Mouse (Mus musculus): Measurements from ENCODE around the gene Ing4. TPM values are rescaled to one million over a fixed set of nuclear protein-coding genes. Genes with fewer than 3 reads are reported as not detected.

Ing4 gene
- total RNA-seq (2014; rRNA removed): 60.7 and 78.3 TPM in 2 replicates
- polyA plus RNA-seq (2015; fragmentation: Nextera tagmentation; extraction: Ambion mirVana): 97.6 and 102 TPM in 2 replicates

DNA sequence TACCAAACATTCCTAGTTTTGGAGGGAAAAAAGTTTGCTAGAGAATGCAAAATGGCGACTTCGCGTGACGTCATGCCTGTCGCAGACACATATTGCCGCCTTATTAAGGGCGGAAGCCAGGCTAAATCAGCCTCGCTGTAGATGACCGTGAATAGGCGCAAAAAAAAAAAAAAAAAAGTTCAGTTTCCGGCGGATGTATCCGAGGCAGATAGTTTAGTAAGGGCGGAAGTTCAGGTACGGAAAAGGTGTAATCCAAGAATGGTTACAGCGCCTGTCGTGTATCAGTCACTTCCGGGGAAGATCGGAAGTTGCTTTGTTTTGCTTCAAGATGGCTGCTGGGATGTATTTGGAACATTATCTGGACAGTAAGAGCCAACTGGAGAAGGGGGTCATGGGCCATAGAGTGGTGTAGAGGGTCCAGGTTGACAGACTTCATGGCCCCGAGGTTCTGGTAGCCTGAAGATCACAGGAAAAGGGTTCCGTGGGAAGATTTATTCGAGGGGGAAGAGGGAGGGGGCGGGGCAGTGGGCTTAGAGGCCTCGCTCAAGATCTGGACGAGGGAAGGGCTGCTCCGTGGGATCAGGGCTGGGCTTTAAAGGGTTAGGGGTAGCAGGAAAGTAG, at the start of gene Ing4:
Gene Ing4, plus strand, starts transcription at position 228 of the 621 bp plus-strand sequence.
- peak within 1 kb of the TSS; percentile 90 for H3K4me2 ChIP-seq (ENCODE audit: low read depth, low read length)
- H3K27ac ChIP-seq: peak within 1 kb of the TSS; percentile 79
- H3K36me3 ChIP-seq (ENCODE audit: insufficient read depth, low read length): peaks cover 32% of the 10 kb centered on the region
- H3K9me3 ChIP-seq (ENCODE audit: low read length): no peaks in the 10 kb centered on the region
- 0 out of 2 replicates have a peak, but pooled peaks cover 5% of the 10 kb centered on the region for H3K4me1 ChIP-seq (ENCODE audit: insufficient read depth, low read length)
- no peak for TF ChIP-seq CTCF (IDR thresholded peaks at IDR 0.05; ENCODE audit: low read depth)
- DNase-seq (ENCODE audit: low spot score) (peak; percentile 99), ATAC-seq (peak; percentile 98)
- WGBS: under 1% methylated on average over 26 of the region's 26 CpGs
- peak within 1 kb of the TSS; percentile 60 for H3K9ac ChIP-seq (replicated peaks; ENCODE audit: low read length)
- peak within 1 kb of the TSS; percentile 78 for H3K4me3 ChIP-seq (ENCODE audit: low read length)
- no peaks in the 10 kb centered on the region for H3K27me3 ChIP-seq (ENCODE audit: insufficient read depth, low read length)

DNA sequence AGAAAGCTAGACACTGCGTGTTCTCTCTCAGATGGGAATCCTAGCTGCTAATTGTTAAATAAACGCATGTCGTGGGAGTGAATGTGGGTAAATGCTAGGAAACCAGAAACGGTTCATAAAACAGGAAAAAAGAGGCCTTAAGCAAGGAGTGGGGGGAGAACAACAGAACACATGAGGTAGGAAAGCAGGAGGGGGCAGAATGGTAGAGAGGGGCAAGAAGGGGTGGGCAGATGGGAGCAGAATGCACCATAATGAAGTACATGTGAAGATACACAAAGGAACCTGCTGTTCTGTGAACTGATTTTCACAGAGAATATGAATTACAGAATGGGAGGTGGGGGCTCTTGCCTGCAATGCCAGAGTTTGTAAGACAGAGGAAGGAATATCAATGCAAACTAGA, 47.3 kb upstream of the Ing4 start:
- H3K27ac ChIP-seq: no peak overlapping the region
- no peak for TF ChIP-seq CTCF (IDR thresholded peaks at IDR 0.05; ENCODE audit: low read depth)
- no peak overlapping the region for H3K9ac ChIP-seq (replicated peaks; ENCODE audit: low read length)
- 58% methylated on average over 4 of the region's 4 CpGs for WGBS
- H3K4me1 ChIP-seq (ENCODE audit: insufficient read depth, low read length): no peaks in the 10 kb centered on the region
- no peak overlapping the region for H3K4me3 ChIP-seq (ENCODE audit: low read length)
- no peaks in the 10 kb centered on the region for H3K9me3 ChIP-seq (ENCODE audit: low read length)
- DNase-seq (ENCODE audit: low spot score) (no peak), ATAC-seq (no peak)
- peaks cover 4% of the 10 kb centered on the region; the same call in 1 of the 2 replicates for H3K27me3 ChIP-seq (ENCODE audit: insufficient read depth, low read length)
- no peaks in the 10 kb centered on the region for H3K36me3 ChIP-seq (ENCODE audit: insufficient read depth, low read length)
- H3K4me2 ChIP-seq (ENCODE audit: low read depth, low read length): no peak overlapping the region

DNA sequence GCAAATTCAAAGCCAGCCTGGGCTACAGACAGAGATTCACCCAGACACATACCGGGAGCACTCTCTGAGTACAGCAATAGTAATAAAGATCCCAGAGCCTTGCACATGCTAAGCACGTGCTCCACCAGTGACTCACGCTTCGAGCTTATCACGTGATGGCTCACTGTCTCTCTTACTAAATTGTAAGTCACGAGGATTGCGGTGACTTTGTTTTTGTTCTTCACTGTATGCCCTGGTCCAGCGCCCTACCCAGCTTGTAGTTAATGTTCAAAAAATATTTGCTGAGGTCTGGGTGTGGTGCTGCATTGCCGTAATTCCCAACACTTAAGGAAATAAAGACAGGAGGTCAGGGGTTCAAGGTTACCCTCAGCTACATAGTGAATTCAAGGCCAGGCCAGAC, 46.2 kb upstream of the Ing4 start:
- no peaks in the 10 kb centered on the region for H3K36me3 ChIP-seq (ENCODE audit: insufficient read depth, low read length)
- peaks cover 4% of the 10 kb centered on the region; the same call in 1 of the 2 replicates for H3K27me3 ChIP-seq (ENCODE audit: insufficient read depth, low read length)
- WGBS: 83% methylated on average over 9 of the region's 9 CpGs
- H3K4me2 ChIP-seq (ENCODE audit: low read depth, low read length): no peak overlapping the region
- H3K4me1 ChIP-seq (ENCODE audit: insufficient read depth, low read length): 0 out of 2 replicates have a peak, but pooled peaks cover under 1% of the 10 kb centered on the region
- no peaks in the 10 kb centered on the region for H3K9me3 ChIP-seq (ENCODE audit: low read length)
- no peak for ATAC-seq
- no peak for DNase-seq (ENCODE audit: low spot score)
- H3K9ac ChIP-seq (replicated peaks; ENCODE audit: low read length): no peak overlapping the region
- no peak overlapping the region; the same call in 1 of the 2 replicates for H3K27ac ChIP-seq
- no peak overlapping the region for H3K4me3 ChIP-seq (ENCODE audit: low read length)
- TF ChIP-seq CTCF (IDR thresholded peaks at IDR 0.05; ENCODE audit: low read depth): no peak

DNA sequence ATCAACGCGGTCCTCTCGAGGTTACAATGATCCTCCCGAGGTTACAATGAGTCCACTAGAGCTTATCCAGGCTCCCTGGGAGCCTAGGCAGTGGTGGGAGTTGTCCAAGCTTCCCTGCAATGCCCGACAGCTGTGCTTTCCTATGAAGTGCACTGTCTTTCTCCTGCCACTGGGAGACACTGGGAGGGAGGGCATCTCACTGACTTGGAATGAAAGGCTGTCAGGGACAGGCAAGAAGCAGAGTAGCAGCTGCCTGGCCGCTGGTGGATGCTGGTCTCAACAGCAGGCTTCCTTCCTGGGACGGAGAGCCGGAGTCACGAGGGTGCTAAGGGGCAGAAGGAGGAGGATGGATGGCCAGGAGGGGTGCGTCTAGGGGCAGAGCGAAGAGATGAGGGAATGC, 45.7 kb upstream of the Ing4 start:
- peak; percentile 41 for ATAC-seq
- peak; percentile 64 for TF ChIP-seq CTCF (IDR thresholded peaks at IDR 0.05; ENCODE audit: low read depth)
- Histone ChIP-seq H3K4me2 (ENCODE audit: low read depth, low read length) (peak overlapping the region; percentile 35), H3K36me3 (ENCODE audit: insufficient read depth, low read length) (no peaks in the 10 kb centered on the region), H3K9ac (replicated peaks; ENCODE audit: low read length) (peak overlapping the region; percentile 35; the same call in 1 of the 2 replicates), H3K27me3 (ENCODE audit: insufficient read depth, low read length) (peaks cover 4% of the 10 kb centered on the region; the same call in 1 of the 2 replicates), H3K27ac (peak overlapping the region; percentile 20; the same call in 1 of the 2 replicates), H3K4me3 (ENCODE audit: low read length) (no peak overlapping the region), H3K9me3 (ENCODE audit: low read length) (no peaks in the 10 kb centered on the region), H3K4me1 (ENCODE audit: insufficient read depth, low read length) (0 out of 2 replicates have a peak, but pooled peaks cover 5% of the 10 kb centered on the region)
- WGBS: 15% methylated on average over 11 of the region's 11 CpGs
- DNase-seq (ENCODE audit: low spot score): peak; percentile 65

DNA sequence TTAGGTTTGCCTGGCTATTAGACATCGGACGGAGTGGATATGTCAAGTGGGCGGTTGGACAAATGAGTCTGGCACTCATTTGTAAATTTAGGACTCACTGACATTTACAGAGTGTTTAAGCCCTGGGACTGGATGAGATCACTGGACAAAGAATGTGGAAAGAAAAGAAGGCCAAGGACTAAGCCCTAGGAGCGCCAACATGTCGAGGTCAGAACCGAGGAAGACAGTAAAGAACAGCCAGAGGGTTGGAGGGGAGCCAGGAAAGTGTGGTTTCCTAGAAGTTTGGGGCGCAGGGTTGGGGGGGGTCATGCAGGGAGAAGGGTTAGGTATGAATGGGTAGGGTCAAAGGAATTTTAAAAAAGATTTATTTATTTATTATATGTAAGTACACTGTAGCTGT, 44.3 kb upstream of the Ing4 start:
- H3K4me3 ChIP-seq (ENCODE audit: low read length): no peak overlapping the region
- 0 out of 2 replicates have a peak, but pooled peaks cover 1% of the 10 kb centered on the region for H3K36me3 ChIP-seq (ENCODE audit: insufficient read depth, low read length)
- ATAC-seq (no peak), DNase-seq (ENCODE audit: low spot score) (no peak)
- no peaks in the 10 kb centered on the region for H3K9me3 ChIP-seq (ENCODE audit: low read length)
- WGBS: 75% methylated on average over 7 of the region's 7 CpGs
- H3K4me2 ChIP-seq (ENCODE audit: low read depth, low read length): no peak overlapping the region
- H3K27ac ChIP-seq: no peak overlapping the region
- no peak overlapping the region for H3K9ac ChIP-seq (replicated peaks; ENCODE audit: low read length)
- peaks cover 8% of the 10 kb centered on the region; the same call in 1 of the 2 replicates for H3K27me3 ChIP-seq (ENCODE audit: insufficient read depth, low read length)
- TF ChIP-seq CTCF (IDR thresholded peaks at IDR 0.05; ENCODE audit: low read depth): no peak
- H3K4me1 ChIP-seq (ENCODE audit: insufficient read depth, low read length): 0 out of 2 replicates have a peak, but pooled peaks cover 5% of the 10 kb centered on the region

DNA sequence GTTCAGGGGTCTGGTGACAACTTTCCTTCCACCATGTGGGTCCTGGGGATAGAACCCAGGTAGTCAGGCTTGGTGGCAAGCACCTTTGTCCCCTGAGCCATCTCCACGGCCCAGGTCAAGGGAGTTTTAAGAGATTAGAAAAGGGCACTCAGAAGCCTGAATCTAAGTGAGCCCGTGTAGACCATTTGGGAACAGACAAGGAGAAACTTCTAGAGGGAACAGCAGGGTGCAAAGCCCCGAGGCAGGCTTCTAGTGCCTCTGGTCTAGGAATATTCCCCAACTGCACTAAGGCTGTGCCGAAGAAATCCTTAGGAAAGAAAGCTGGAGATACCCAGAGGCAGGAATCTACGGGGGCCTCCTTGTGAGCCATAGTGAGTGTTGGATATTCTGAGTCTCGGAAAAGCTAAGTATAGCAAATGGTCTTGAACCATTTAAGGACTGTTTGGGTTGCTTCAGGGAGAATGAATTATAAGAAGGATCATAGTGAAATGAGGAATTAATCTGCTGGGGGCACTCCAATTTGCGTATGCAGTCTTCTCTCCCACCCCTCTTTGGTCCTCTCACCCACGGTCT, 43.6 kb upstream of the Ing4 start:
- ATAC-seq (no peak), DNase-seq (ENCODE audit: low spot score) (no peak)
- Histone ChIP-seq H3K4me1 (ENCODE audit: insufficient read depth, low read length) (0 out of 2 replicates have a peak, but pooled peaks cover 5% of the 10 kb centered on the region), H3K27me3 (ENCODE audit: insufficient read depth, low read length) (peaks cover 8% of the 10 kb centered on the region; the same call in 1 of the 2 replicates), H3K36me3 (ENCODE audit: insufficient read depth, low read length) (0 out of 2 replicates have a peak, but pooled peaks cover 3% of the 10 kb centered on the region), H3K27ac (peak overlapping the region; percentile 78), H3K4me2 (ENCODE audit: low read depth, low read length) (peak overlapping the region; percentile 85), H3K9me3 (ENCODE audit: low read length) (no peaks in the 10 kb centered on the region), H3K4me3 (ENCODE audit: low read length) (peak overlapping the region; percentile 73), H3K9ac (replicated peaks; ENCODE audit: low read length) (peak overlapping the region; percentile 80)
- 39% methylated on average over 8 of the region's 8 CpGs for WGBS
- no peak for TF ChIP-seq CTCF (IDR thresholded peaks at IDR 0.05; ENCODE audit: low read depth)

Measured in hindbrain, postnatal 0 days (tissue).